Mouse (Mus musculus) heart, postnatal 14 days (tissue): ENCODE measurements around the gene Rilp. TPM values are rescaled to one million over a fixed set of nuclear protein-coding genes. Genes with fewer than 3 reads are reported as not detected.

Experiments
- DNase-seq, 2 experiments: peaks; one replicate each; pipeline ENCODE4 v3.0.0; 2021 to 2022
- intact Hi-C: fragments of 180-260 bp; cut with DNase I; formaldehyde crosslinking; loops from one replicate; pipeline ENCODE4 v1.15.1; 2025
- total RNA-seq, 2 experiments: library from RNA; stranded (reverse); gene quantifications; 2 replicates each; pipeline ENCODE4 v1.2.3; 2021

Gene Rilp
- total RNA-seq, 2 experiments from 2014 or later = 42.2 to 44.1 TPM

DNA sequence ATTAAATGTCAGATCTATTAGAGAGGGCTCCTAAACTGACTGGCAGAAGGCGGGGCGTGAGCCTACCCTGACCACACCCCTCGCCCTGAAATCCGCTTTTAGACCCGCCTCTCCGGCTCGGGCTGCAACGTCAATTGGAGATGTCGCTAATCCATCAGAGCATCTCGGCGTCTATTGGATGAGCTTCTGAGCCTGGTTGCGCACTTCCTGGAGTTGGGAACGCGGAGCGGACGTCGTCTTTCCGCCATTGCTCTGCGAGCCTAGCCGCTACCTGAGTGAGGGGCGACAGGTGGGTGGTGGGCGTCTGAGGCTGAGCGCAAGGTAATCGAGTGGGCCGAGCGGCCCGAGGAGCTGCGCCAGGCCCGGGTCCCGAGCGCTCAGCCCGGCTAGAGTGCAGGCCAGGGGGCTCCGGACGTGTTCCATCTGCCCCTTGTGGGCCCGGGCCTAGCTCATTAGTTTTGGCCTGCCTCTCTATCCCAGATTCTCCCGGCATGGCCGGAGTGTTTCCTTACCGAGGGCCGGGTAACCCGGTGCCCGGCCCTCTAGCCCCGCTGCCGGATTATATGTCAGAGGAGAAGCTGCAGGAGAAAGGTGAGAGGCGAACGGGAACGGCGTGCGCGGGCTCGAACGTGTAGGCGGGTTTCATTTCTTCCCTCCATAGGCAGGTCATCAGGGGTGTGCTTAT is 23.2 kb upstream of the Rilp start, which contains the start of gene Prpf8:
Prpf8 (plus strand) TSS at position 216 of the 685 bp plus-strand sequence.
- intact Hi-C loops = loop anchor here (2.0 to 10.0 kb wide), 3 partner anchors 18 to 302 kb away; partner anchors contain the start of gene Wdr81
- peak; percentile 95 to 97 for DNase-seq

GRCm38 (mm10) chr11:75487496-75487895 is 22.4 kb upstream of the Rilp start:
- intact Hi-C loops = loop anchor here (2.0 to 10.0 kb wide), 3 partner anchors 19 to 303 kb away; partner anchors contain the start of gene Wdr81
- no peak for DNase-seq

GRCm38 (mm10) chr11:75494296-75495049 is 15.4 kb upstream of the Rilp start:
- intact Hi-C loops = no loop called here
- DNase-seq = no peak

- intact Hi-C loops = no loop called here
- DNase-seq = peak in 1 of 2 experiments; percentile 49
Observed at GRCm38 (mm10) chr11:75498126-75498525, 11.8 kb upstream of the Rilp start.

DNA sequence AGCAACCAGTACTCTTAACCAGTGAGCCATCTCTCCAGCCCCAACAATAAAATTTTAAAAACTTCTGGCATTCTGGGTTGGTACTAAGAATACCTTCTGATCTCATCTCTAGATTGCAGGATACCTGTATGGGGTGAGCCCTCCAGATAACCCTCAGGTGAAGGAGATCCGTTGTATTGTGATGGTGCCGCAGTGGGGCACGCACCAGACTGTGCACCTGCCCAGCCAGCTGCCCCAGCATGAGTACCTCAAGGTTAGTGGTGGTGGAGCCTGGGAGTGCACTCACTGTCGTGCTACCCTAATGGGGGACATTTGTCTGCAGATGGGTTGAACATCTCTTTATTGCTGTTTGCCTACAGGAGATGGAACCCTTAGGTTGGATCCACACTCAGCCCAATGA is 1.7 kb upstream of the Rilp start:
- no peak for DNase-seq
- intact Hi-C loops = loop anchor here (2.0 kb wide), 1 partner anchor 39 kb away; no protein-coding TSS in a partner anchor

DNA sequence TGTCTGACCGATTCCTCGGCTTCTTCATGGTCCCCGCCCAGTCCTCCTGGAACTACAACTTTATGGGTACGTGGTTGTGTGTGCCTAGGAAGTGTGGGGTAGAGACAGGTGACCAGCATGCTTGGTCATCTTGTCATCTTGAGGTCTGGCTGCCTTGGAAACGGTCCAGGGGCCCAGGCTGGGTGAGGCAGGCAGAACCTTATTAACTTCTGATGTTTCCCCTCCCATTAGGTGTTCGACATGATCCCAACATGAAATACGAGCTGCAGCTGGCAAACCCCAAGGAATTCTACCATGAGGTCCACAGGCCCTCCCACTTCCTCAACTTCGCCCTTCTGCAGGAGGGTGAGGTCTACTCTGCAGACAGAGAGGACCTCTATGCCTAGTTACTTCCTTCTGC is 990 bp upstream of the Rilp start:
- DNase-seq = peak in 1 of 2 experiments; percentile 18

DNA sequence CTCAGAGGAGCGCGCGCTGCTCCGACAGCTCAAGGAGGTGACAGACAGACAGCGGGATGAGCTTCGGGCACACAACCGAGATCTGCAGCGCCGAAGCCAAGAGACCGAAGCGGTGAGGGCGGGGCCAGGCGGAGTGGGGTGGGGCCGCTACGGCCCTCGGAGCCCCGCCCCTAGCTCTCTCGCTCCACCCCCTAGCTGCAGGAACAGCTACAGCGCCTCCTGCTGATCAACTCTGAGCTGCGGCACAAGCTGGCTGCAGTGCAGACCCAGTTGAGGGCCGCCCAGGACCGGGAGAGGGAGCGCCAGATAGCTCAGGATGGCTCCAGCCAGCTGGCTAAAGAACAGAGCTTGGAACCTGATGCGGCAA is 716 bp downstream of the Rilp start:
- intact Hi-C loops = loop anchor here (2.0 kb wide), 1 partner anchor 110 kb away; no protein-coding TSS in a partner anchor
- peak; percentile 96 to 98 for DNase-seq

More for the DNA sequence above, 990 bp upstream of the Rilp start:
- intact Hi-C loops = loop anchor here (2.0 kb wide), 1 partner anchor 40 kb away; no protein-coding TSS in a partner anchor

- DNase-seq = peak; percentile 68 to 69
- intact Hi-C loops = loop anchor here (2.0 kb wide), 1 partner anchor 110 kb away; no protein-coding TSS in a partner anchor
Observed at GRCm38 (mm10) chr11:75511213-75511612, 1.3 kb downstream of the Rilp start.

DNA sequence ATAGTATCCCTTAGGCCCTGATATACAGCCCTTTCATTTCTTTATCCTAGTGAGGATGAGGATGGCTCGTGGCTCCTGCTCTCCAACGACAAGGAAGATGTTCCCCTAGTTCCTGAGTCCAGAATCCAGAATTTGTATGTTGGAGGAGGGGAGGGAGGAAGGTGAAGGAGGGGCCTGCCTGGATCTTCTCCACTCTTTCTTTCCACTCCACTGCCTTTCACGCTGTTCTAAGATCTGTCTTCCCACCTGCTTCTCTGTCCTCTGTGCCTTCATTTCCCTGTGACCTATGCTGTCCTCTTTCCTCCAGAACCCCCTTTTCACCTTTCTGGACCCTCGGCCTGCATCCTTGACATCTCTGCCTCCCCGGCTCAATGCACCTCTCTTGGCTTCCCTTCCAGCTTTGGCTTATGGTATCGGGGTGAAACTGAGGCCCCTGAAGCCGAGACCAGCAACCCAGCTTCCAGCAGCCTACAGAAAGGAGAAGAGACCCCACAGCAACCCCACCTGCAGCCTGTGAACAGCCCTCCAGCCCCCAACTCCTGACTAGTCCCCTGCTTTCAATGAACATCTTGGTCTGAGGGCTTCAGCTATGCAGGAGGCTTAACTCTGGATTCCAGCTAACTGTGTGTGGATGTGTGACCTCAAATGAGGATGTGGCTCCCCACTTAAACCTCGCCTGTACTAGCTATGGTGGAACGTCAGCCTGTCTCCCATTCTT is 2.6 kb downstream of the Rilp start:
- DNase-seq = no peak
- intact Hi-C loops = no loop called here

DNA sequence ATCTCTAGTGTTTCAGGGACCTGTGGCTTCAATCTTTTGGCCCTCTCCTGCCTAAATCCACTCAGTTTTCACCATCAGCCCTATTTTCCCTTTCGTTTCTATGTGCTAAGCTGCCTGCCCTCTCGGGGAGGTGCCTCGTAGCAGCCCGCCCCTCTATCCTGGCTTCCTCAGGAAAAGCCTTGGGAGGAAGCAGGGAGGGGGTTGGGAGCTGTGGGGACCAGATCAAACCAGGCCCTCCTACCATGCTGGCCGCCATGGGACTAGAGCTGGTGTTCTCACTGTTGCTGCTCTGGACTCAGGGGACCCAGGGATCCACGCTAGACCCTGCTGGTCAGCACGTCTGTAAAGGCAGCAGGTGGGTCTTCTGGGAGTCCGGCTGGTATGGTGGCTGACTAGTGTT is 3.4 kb downstream of the Rilp start, which contains the start of gene Scarf1:
Scarf1 (plus strand) TSS at position 205 of the 400 bp plus-strand sequence.
- peak; percentile 68 to 71 for DNase-seq
- intact Hi-C loops = no loop called here

DNA sequence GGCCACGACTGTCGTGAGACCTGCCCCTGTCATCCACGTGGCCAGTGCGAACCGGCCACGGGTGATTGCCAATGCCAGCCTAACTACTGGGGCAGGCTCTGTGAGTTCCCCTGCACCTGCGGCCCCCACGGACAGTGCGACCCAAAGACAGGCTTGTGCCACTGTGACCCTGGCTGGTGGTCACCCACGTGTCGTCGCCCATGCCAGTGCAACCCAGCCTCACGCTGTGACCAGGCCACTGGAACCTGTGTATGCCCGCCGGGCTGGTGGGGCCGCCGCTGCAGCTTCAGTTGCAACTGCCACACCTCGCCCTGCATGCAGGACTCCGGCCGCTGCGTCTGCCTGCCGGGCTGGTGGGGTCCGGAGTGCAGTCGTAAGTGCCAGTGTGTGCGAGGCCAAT is 5.3 kb downstream of the Rilp start:
- DNase-seq = no peak
- intact Hi-C loops = loop anchor here (2.0 kb wide), 1 partner anchor 14 kb away; no protein-coding TSS in a partner anchor

DNA sequence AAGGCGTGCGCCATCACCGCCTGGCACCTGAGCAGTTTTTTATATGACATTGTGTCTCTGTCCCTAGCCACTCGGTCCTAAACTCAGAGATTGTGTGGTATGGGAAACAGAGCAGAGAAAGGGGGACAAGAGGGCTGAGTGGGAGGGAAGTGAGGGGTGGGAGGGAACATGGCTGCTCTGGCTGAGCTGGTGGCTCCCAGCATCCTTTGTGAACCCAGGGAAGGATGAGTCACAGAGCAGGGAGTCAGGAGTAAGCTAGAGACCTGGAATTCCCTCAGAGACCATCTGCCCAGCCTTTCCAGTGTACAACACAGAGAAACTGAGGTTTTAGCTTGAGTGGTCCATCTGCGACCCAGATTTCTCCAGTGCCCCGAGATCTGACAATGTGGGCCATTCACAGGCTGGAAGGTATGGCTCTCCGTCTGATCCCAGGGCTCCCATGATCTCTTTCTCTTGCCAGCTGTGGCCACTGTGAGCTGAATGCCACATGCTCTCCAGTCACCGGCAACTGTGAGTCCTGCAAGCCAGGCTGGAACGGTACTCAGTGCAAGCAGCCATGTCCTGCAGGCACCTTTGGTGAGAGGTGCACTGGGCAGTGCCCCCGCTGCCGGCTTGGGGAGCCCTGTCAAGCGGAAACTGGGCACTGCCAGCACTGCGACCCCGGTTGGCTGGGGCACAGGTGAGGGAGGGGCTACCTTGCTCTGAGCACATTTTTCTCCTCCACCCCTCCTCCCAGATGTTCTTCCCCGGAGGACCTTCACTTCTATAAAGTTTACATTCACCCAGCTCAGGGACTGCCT is 10.1 kb downstream of the Rilp start:
- intact Hi-C loops = no loop called here
- DNase-seq = no peak

GRCm38 (mm10) chr11:75521609-75522008 is 11.7 kb downstream of the Rilp start:
- DNase-seq = no peak
- intact Hi-C loops = no loop called here

- DNase-seq = no peak
- intact Hi-C loops = no loop called here
Observed at GRCm38 (mm10) chr11:75522793-75523192, 12.9 kb downstream of the Rilp start.

- no peak for DNase-seq
- intact Hi-C loops = no loop called here
Observed at GRCm38 (mm10) chr11:75525531-75526125, 15.7 kb downstream of the Rilp start.

DNA sequence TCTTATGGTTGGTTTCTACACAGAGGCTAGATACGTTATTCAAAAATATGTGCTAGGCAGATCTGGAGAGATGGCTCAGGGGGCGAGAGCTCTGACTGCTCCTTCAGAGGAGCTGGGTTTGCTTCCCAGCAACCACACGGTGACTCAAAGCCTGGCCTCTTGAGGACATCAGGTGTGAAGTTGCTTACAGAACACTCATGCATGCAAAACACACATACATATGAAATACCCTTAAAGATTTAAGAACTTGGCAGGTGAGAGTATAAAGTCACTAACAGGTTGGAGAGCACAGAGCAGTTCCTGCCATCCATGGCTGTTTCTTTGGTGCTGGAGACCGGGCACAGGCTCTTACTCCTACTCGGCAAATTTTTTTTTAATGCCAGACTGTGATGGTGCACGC is 17.0 kb downstream of the Rilp start:
- intact Hi-C loops = no loop called here
- no peak for DNase-seq

- intact Hi-C loops = loop anchor here (1.0 to 5.0 kb wide), 3 partner anchors 15 to 213 kb away; no protein-coding TSS in a partner anchor
- DNase-seq = no peak
Observed at GRCm38 (mm10) chr11:75529771-75530170, 19.9 kb downstream of the Rilp start.

- intact Hi-C loops = loop anchor here (1.0 to 5.0 kb wide), 2 partner anchors 43 to 212 kb away; no protein-coding TSS in a partner anchor
- DNase-seq = peak; percentile 97 to 100
Observed at GRCm38 (mm10) chr11:75530325-75530724, 20.4 kb downstream of the Rilp start.

- peak in 1 of 2 experiments; percentile 43 for DNase-seq
- intact Hi-C loops = loop anchor here (1.0 to 5.0 kb wide), 2 partner anchors 42 to 211 kb away; no protein-coding TSS in a partner anchor
Observed at GRCm38 (mm10) chr11:75530845-75531373, 21.0 kb downstream of the Rilp start.
